Mouse (Mus musculus) hindbrain, embryonic 12.5 days (tissue): ENCODE measurements around the gene Gabarapl2. TPM values are rescaled to one million over a fixed set of nuclear protein-coding genes. Genes with fewer than 3 reads are reported as not detected.

ENCODE experiments used
- ATAC-seq: fragments of 200-750 bp; cut with Nextera tagmentation; 2 replicates; pipeline ENCODE4 v1.8.0; 2017; ENCODE audit warnings: moderate TSS enrichment; ENCODE audit not compliant: low FRiP score
- H3K27ac ChIP-seq: fragments of 300-500 bp; sonication (generic); 2 replicates; pipeline ENCODE4 v1.5.1; 2016; ENCODE audit warnings: mild to moderate bottlenecking
- H3K27me3 ChIP-seq: fragments of 300-500 bp; sonication (generic); 2 replicates; pipeline ENCODE4 v1.6.1; 2016; ENCODE audit warnings: mild to moderate bottlenecking
- H3K36me3 ChIP-seq: fragments of 300-500 bp; sonication (generic); 2 replicates; pipeline ENCODE4 v1.6.1; 2016; ENCODE audit warnings: mild to moderate bottlenecking
- H3K4me1 ChIP-seq: fragments of 300-500 bp; sonication (generic); 2 replicates; pipeline ENCODE4 v1.6.1; 2016
- H3K4me2 ChIP-seq: fragments of 300-500 bp; sonication (generic); replicated peaks from 2 replicates; pipeline ENCODE4 v1.6.1; 2016; ENCODE audit warnings: mild to moderate bottlenecking
- H3K4me3 ChIP-seq: fragments of 300-500 bp; sonication (generic); 2 replicates; pipeline ENCODE4 v1.5.1; 2016; ENCODE audit warnings: mild to moderate bottlenecking
- H3K9ac ChIP-seq: fragments of 300-500 bp; sonication (generic); 2 replicates; pipeline ENCODE4 v1.6.1; 2016; ENCODE audit warnings: mild to moderate bottlenecking, moderate library complexity
- H3K9me3 ChIP-seq: fragments of 300-500 bp; sonication (generic); replicated peaks from 2 replicates; pipeline ENCODE4 v1.6.1; 2016; ENCODE audit warnings: mild to moderate bottlenecking
- WGBS: fragments of 180-500 bp; shearing (Covaris S2); methylation state at CpG from one replicate; pipeline ENCODE4 v1.1.7; 2016; 5-methylcytosine and 5-hydroxymethylcytosine counted together
- polyA plus RNA-seq: library from polyadenylated mRNA; unstranded; fragments of >200 nt; fragmentation: Nextera tagmentation; extraction: Ambion mirVana; gene quantifications from 2 replicates; pipeline ENCODE4 v1.2.1, GENCODE M21; 2016

Gene Gabarapl2
- polyA plus RNA-seq, 1 experiment from 2014 or later = 330 TPM

- Histone ChIP-seq H3K27me3 (no peaks in the 10 kb centered on the region), H3K9ac (no peak overlapping the region), H3K36me3 (peaks cover 28% of the 10 kb centered on the region), H3K4me2 (no peak overlapping the region), H3K4me3 (no peak overlapping the region), H3K9me3 (no peaks in the 10 kb centered on the region), H3K4me1 (0 out of 2 replicates have a peak, but pooled peaks cover 2% of the 10 kb centered on the region), H3K27ac (no peak overlapping the region)
- ATAC-seq = no peak
- WGBS = 75% methylated on average over 3 of the region's 3 CpGs
Measured at GRCm38 (mm10) chr8:111961330-111961729, 20.8 kb downstream of the Gabarapl2 start.

- no peaks in the 10 kb centered on the region for H3K27me3 ChIP-seq
- no peaks in the 10 kb centered on the region for H3K9me3 ChIP-seq
- 0 out of 2 replicates have a peak, but pooled peaks cover 2% of the 10 kb centered on the region for H3K4me1 ChIP-seq
- no peak overlapping the region for H3K9ac ChIP-seq
- H3K27ac ChIP-seq = no peak overlapping the region
- 78% methylated on average over 1 of the region's 1 CpGs for WGBS
- ATAC-seq = no peak
- H3K4me2 ChIP-seq = no peak overlapping the region
- peaks cover 16% of the 10 kb centered on the region; the same call in 1 of the 2 replicates for H3K36me3 ChIP-seq
- H3K4me3 ChIP-seq = no peak overlapping the region
Measured at GRCm38 (mm10) chr8:111962589-111962988, 22.1 kb downstream of the Gabarapl2 start.

- H3K36me3 ChIP-seq = peaks cover 11% of the 10 kb centered on the region; the same call in 1 of the 2 replicates
- no peaks in the 10 kb centered on the region for H3K9me3 ChIP-seq
- H3K4me2 ChIP-seq = no peak overlapping the region
- H3K4me3 ChIP-seq = no peak overlapping the region
- no peak overlapping the region for H3K9ac ChIP-seq
- no peak for ATAC-seq
- 0 out of 2 replicates have a peak, but pooled peaks cover 2% of the 10 kb centered on the region for H3K4me1 ChIP-seq
- H3K27ac ChIP-seq = no peak overlapping the region
- no peaks in the 10 kb centered on the region for H3K27me3 ChIP-seq
- 64% methylated on average over 10 of the region's 10 CpGs for WGBS
Measured at GRCm38 (mm10) chr8:111963091-111963490, 22.6 kb downstream of the Gabarapl2 start.

GRCm38 (mm10) chr8:111963546-111963945 is 23.0 kb downstream of the Gabarapl2 start:
- Histone ChIP-seq H3K36me3 (peaks cover 13% of the 10 kb centered on the region; the same call in 1 of the 2 replicates), H3K9ac (no peak overlapping the region)

GRCm38 (mm10) chr8:111964351-111964750 is 23.8 kb downstream of the Gabarapl2 start:
- no peak for ATAC-seq
- H3K4me3 ChIP-seq = no peak overlapping the region
- H3K27me3 ChIP-seq = no peaks in the 10 kb centered on the region
- H3K4me2 ChIP-seq = no peak overlapping the region
- H3K4me1 ChIP-seq = 0 out of 2 replicates have a peak, but pooled peaks cover 2% of the 10 kb centered on the region
- no peak overlapping the region for H3K9ac ChIP-seq
- WGBS = 55% methylated on average over 5 of the region's 5 CpGs
- no peaks in the 10 kb centered on the region for H3K9me3 ChIP-seq
- peaks cover 10% of the 10 kb centered on the region; the same call in 1 of the 2 replicates for H3K36me3 ChIP-seq
- H3K27ac ChIP-seq = no peak overlapping the region

More at GRCm38 (mm10) chr8:111963546-111963945, 23.0 kb downstream of the Gabarapl2 start:
- H3K27ac ChIP-seq = no peak overlapping the region
- H3K4me1 ChIP-seq = 0 out of 2 replicates have a peak, but pooled peaks cover 2% of the 10 kb centered on the region
- 77% methylated on average over 4 of the region's 4 CpGs for WGBS
- no peak overlapping the region for H3K4me3 ChIP-seq
- H3K9me3 ChIP-seq = no peaks in the 10 kb centered on the region
- no peak for ATAC-seq
- H3K4me2 ChIP-seq = no peak overlapping the region
- no peaks in the 10 kb centered on the region for H3K27me3 ChIP-seq

- 0 out of 2 replicates have a peak, but pooled peaks cover 2% of the 10 kb centered on the region for H3K4me1 ChIP-seq
- H3K27ac ChIP-seq = no peak overlapping the region
- WGBS = 79% methylated on average over 7 of the region's 7 CpGs
- no peaks in the 10 kb centered on the region for H3K9me3 ChIP-seq
- 0 out of 2 replicates have a peak, but pooled peaks cover 3% of the 10 kb centered on the region for H3K36me3 ChIP-seq
- no peak overlapping the region for H3K4me2 ChIP-seq
- no peak for ATAC-seq
- no peak overlapping the region for H3K4me3 ChIP-seq
- H3K9ac ChIP-seq = no peak overlapping the region
- no peaks in the 10 kb centered on the region for H3K27me3 ChIP-seq
Measured at GRCm38 (mm10) chr8:111964849-111965561, 24.5 kb downstream of the Gabarapl2 start.

- Histone ChIP-seq H3K27me3 (no peaks in the 10 kb centered on the region), H3K36me3 (peaks cover 13% of the 10 kb centered on the region), H3K4me1 (0 out of 2 replicates have a peak, but pooled peaks cover 2% of the 10 kb centered on the region), H3K9me3 (no peaks in the 10 kb centered on the region), H3K4me2 (no peak overlapping the region), H3K27ac (no peak overlapping the region), H3K4me3 (no peak overlapping the region), H3K9ac (no peak overlapping the region)
- 86% methylated on average over 5 of the region's 5 CpGs for WGBS
- no peak for ATAC-seq
Measured at GRCm38 (mm10) chr8:111967246-111967870, 26.9 kb downstream of the Gabarapl2 start.

GRCm38 (mm10) chr8:111968541-111968940 is 28.0 kb downstream of the Gabarapl2 start:
- ATAC-seq = no peak
- no peak overlapping the region for H3K4me2 ChIP-seq
- WGBS = 82% methylated on average over 10 of the region's 10 CpGs
- no peaks in the 10 kb centered on the region for H3K9me3 ChIP-seq
- no peak overlapping the region for H3K9ac ChIP-seq
- peaks cover 18% of the 10 kb centered on the region for H3K36me3 ChIP-seq
- no peaks in the 10 kb centered on the region for H3K4me1 ChIP-seq
- H3K27me3 ChIP-seq = no peaks in the 10 kb centered on the region
- H3K27ac ChIP-seq = no peak overlapping the region
- no peak overlapping the region for H3K4me3 ChIP-seq

- H3K27ac ChIP-seq = no peak overlapping the region
- H3K36me3 ChIP-seq = peaks cover 22% of the 10 kb centered on the region
- H3K9ac ChIP-seq = no peak overlapping the region
- H3K9me3 ChIP-seq = no peaks in the 10 kb centered on the region
- H3K4me2 ChIP-seq = no peak overlapping the region
- ATAC-seq = no peak
- WGBS = 42% methylated on average over 5 of the region's 5 CpGs
- H3K4me3 ChIP-seq = no peak overlapping the region
- no peaks in the 10 kb centered on the region for H3K4me1 ChIP-seq
- no peaks in the 10 kb centered on the region for H3K27me3 ChIP-seq
Measured at GRCm38 (mm10) chr8:111968991-111969390, 28.5 kb downstream of the Gabarapl2 start.

GRCm38 (mm10) chr8:111974138-111974537 is 33.6 kb downstream of the Gabarapl2 start:
- no peak for ATAC-seq

GRCm38 (mm10) chr8:111975706-111976105 is 35.2 kb downstream of the Gabarapl2 start:
- Histone ChIP-seq H3K36me3 (peaks cover 51% of the 10 kb centered on the region), H3K27ac (no peak overlapping the region), H3K27me3 (no peaks in the 10 kb centered on the region), H3K9me3 (no peaks in the 10 kb centered on the region), H3K9ac (no peak overlapping the region), H3K4me3 (no peak overlapping the region), H3K4me2 (no peak overlapping the region), H3K4me1 (no peaks in the 10 kb centered on the region)
- WGBS = 89% methylated on average over 2 of the region's 2 CpGs
- ATAC-seq = no peak

More at GRCm38 (mm10) chr8:111974138-111974537, 33.6 kb downstream of the Gabarapl2 start:
- no peak overlapping the region for H3K4me2 ChIP-seq
- H3K4me1 ChIP-seq = no peaks in the 10 kb centered on the region
- H3K27ac ChIP-seq = no peak overlapping the region
- no peaks in the 10 kb centered on the region for H3K9me3 ChIP-seq
- no peak overlapping the region for H3K9ac ChIP-seq
- peaks cover 49% of the 10 kb centered on the region for H3K36me3 ChIP-seq
- H3K4me3 ChIP-seq = no peak overlapping the region
- WGBS = 95% methylated on average over 12 of the region's 12 CpGs
- no peaks in the 10 kb centered on the region for H3K27me3 ChIP-seq

- H3K4me1 ChIP-seq = no peaks in the 10 kb centered on the region
- peaks cover 50% of the 10 kb centered on the region for H3K36me3 ChIP-seq
- no peak overlapping the region for H3K9ac ChIP-seq
- no peak for ATAC-seq
- no peak overlapping the region for H3K4me2 ChIP-seq
- H3K27me3 ChIP-seq = no peaks in the 10 kb centered on the region
- no peaks in the 10 kb centered on the region for H3K9me3 ChIP-seq
- H3K27ac ChIP-seq = no peak overlapping the region
- WGBS = 89% methylated on average over 2 of the region's 2 CpGs
- H3K4me3 ChIP-seq = no peak overlapping the region
Measured at GRCm38 (mm10) chr8:111976326-111976725, 35.8 kb downstream of the Gabarapl2 start.
